Mouse (Mus musculus): ENCODE data around the gene Dusp3.
"Not testable (repeated sequence)": the region's sequence is repeated elsewhere in the genome, so short reads cannot be mapped to it uniquely, and the experiment has no call there.

Gene Dusp3

GRCm38 (mm10) chr11:102011510-102011909 lies 24.7 kb upstream of the Dusp3 start:
- DNase-seq (ENCODE audit: low spot score in 2 of 2) = no peak

GRCm38 (mm10) chr11:102010140-102010539 lies 23.3 kb upstream of the Dusp3 start:
- peak in 1 of 2 experiments; percentile 52 for DNase-seq (ENCODE audit: low spot score in 2 of 2)

GRCm38 (mm10) chr11:102008954-102009637 lies 22.3 kb upstream of the Dusp3 start:
- DNase-seq (ENCODE audit: low spot score in 2 of 2) = no peak

GRCm38 (mm10) chr11:102008372-102008771 lies 21.6 kb upstream of the Dusp3 start:
- DNase-seq (ENCODE audit: low spot score in 2 of 2) = no peak

GRCm38 (mm10) chr11:102006688-102007087 lies 19.9 kb upstream of the Dusp3 start:
- DNase-seq (ENCODE audit: low spot score in 2 of 2) = no peak

- no peak for DNase-seq (ENCODE audit: low spot score in 2 of 2)
Observed at GRCm38 (mm10) chr11:102006271-102006670, 19.5 kb upstream of the Dusp3 start.

GRCm38 (mm10) chr11:102004251-102004650 lies 17.4 kb upstream of the Dusp3 start:
- DNase-seq (ENCODE audit: low spot score in 2 of 2) = no peak

- DNase-seq (ENCODE audit: low spot score in 2 of 2) = no peak
Observed at GRCm38 (mm10) chr11:101999466-101999865, 12.7 kb upstream of the Dusp3 start.

- DNase-seq (ENCODE audit: low spot score in 2 of 2) = no peak
Observed at GRCm38 (mm10) chr11:101998258-101998657, 11.4 kb upstream of the Dusp3 start.

- no peak for DNase-seq (ENCODE audit: low spot score in 2 of 2)
Observed at GRCm38 (mm10) chr11:101995938-101996337, 9.1 kb upstream of the Dusp3 start.

- DNase-seq (ENCODE audit: low spot score in 2 of 2) = no peak
Observed at GRCm38 (mm10) chr11:101994100-101994499, 7.3 kb upstream of the Dusp3 start.

GRCm38 (mm10) chr11:101992411-101992810 lies 5.6 kb upstream of the Dusp3 start:
- peak; percentile 70 to 72 for DNase-seq (ENCODE audit: low spot score in 2 of 2)

GRCm38 (mm10) chr11:101991813-101992212 lies 5.0 kb upstream of the Dusp3 start:
- DNase-seq (ENCODE audit: low spot score in 2 of 2) = no peak

GRCm38 (mm10) chr11:101990244-101990643 lies 3.4 kb upstream of the Dusp3 start:
- peak in 1 of 2 experiments; percentile 70 for DNase-seq (ENCODE audit: low spot score in 2 of 2)

- DNase-seq (ENCODE audit: low spot score in 2 of 2) = peak in 1 of 2 experiments; percentile 91
Observed at GRCm38 (mm10) chr11:101985990-101986389, 823 bp downstream of the Dusp3 start.

- not testable (repeated sequence) for DNase-seq (ENCODE audit: low spot score in 2 of 2)
Observed at GRCm38 (mm10) chr11:101985450-101985849, 1.4 kb downstream of the Dusp3 start.

- peak; percentile 88 to 96 for DNase-seq (ENCODE audit: low spot score in 2 of 2)
Observed at GRCm38 (mm10) chr11:101984054-101985025, 2.5 kb downstream of the Dusp3 start, which contains the start of gene Cfap97d1. Gene Cfap97d1, plus strand, starts transcription at chr11:101984279.

- DNase-seq (ENCODE audit: low spot score in 2 of 2) = no peak
Observed at GRCm38 (mm10) chr11:101983431-101983921, 3.3 kb downstream of the Dusp3 start.

GRCm38 (mm10) chr11:101982981-101983411 lies 3.8 kb downstream of the Dusp3 start:
- DNase-seq (ENCODE audit: low spot score in 2 of 2) = no peak

- peak in 1 of 2 experiments; percentile 48 for DNase-seq (ENCODE audit: low spot score in 2 of 2)
Observed at GRCm38 (mm10) chr11:101981850-101982249, 5.0 kb downstream of the Dusp3 start.

- DNase-seq (ENCODE audit: low spot score in 2 of 2) = no peak
Observed at GRCm38 (mm10) chr11:101980603-101981157, 6.1 kb downstream of the Dusp3 start.

GRCm38 (mm10) chr11:101979140-101979539 lies 7.7 kb downstream of the Dusp3 start:
- DNase-seq (ENCODE audit: low spot score in 2 of 2) = no peak
